Mouse (Mus musculus): ENCODE data around the gene Mapk3.

The Mapk3 gene

DNA sequence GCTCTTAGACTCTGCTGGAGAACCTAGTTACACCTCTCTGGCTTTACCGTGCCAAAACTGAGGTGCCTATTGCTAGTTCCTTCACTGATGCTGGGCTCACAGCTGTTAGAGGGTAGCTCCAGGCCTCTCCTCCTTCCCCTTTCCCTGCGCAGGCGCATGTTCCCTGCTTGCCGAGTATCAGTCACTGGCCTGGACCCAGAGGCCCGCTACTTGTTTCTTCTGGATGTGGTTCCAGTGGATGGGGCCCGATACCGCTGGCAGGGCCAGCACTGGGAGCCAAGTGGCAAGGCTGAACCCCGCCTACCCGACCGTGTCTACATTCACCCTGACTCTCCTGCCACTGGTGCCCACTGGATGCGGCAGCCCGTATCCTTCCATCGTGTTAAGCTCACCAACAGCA is 23.3 kb downstream of the Mapk3 start:
- DNase-seq (ENCODE audit: low spot score in 2 of 2), result no peak

DNA sequence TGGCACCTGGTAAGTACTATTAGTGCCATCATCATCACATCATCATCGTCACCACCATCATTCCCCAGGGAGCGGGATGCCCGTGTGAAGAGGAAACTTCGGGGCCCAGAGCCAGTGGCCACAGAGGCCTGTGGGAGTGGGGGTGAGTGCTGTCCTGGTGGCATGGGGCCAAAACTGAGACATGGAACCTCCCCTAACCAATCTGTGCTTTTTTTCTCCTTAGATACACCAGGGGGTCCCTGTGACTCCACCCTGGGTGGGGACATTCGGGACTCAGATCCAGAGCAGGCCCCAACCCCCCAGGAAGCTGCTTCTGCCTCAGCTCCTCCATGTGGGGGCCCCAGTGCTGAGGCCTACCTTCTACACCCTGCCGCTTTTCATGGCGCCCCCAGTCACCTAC is 25.1 kb downstream of the Mapk3 start:
- DNase-seq (ENCODE audit: low spot score in 2 of 2), result no peak

DNA sequence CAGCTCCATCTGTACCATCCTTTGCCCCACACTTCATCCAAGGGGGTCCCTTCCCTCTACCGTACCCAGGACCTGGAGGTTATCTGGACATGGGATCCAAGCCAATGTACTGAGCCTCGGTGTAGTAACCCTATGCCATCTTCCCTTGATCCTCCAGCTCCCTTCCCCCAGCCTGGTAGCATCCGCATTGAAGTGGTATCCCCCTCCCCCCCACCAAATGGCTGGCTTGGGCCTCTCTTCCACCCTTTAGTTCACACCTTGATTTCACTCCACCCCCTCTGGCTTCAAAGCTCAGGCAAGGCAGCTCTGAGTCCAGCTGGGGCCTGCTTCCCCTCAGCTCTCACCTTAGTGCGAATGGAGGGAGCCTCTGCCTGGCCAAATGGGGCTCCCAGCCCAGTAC is 25.7 kb downstream of the Mapk3 start:
- no peak for DNase-seq (ENCODE audit: low spot score in 2 of 2)

DNA sequence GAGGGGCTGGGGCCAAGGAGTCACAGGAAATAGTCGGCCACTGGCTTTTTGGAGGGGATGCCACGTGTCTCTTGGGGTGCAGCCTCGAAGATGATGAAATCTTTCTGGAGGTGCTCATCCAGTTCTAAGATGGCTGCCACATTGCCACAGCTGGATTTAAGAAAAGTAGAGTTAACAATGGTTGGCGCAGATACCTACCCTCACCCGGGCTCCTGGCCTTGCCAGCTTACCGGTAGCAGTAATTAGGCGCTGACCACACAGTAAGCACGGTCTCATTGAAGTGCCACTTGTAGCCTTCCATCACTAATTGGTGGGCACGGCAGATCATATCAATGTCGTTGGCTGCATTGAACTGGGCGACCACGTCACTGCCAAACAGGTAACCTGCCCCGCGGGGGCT is 26.7 kb downstream of the Mapk3 start:
- no peak for DNase-seq (ENCODE audit: low spot score in 2 of 2)

DNA sequence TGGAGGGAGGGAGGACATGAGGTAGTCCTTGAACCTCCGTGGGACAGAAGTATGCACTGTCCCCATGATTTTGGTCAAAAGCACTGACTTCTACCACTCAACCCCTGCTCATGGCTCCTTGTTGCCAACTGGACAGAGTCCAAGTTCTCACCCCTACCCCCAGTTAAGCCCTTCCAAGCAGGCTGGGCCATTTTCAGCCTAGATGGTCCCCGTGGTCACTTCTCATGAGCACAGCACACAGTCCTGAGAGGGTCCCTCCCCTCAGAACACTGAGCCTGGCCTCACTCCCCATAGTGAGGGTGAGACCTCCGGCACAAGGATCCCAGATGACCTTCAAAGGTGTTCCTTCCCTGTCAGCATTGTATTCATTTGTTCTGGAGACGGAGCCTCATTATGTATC is 29.7 kb downstream of the Mapk3 start:
- DNase-seq (ENCODE audit: low spot score in 2 of 2), result no peak

DNA sequence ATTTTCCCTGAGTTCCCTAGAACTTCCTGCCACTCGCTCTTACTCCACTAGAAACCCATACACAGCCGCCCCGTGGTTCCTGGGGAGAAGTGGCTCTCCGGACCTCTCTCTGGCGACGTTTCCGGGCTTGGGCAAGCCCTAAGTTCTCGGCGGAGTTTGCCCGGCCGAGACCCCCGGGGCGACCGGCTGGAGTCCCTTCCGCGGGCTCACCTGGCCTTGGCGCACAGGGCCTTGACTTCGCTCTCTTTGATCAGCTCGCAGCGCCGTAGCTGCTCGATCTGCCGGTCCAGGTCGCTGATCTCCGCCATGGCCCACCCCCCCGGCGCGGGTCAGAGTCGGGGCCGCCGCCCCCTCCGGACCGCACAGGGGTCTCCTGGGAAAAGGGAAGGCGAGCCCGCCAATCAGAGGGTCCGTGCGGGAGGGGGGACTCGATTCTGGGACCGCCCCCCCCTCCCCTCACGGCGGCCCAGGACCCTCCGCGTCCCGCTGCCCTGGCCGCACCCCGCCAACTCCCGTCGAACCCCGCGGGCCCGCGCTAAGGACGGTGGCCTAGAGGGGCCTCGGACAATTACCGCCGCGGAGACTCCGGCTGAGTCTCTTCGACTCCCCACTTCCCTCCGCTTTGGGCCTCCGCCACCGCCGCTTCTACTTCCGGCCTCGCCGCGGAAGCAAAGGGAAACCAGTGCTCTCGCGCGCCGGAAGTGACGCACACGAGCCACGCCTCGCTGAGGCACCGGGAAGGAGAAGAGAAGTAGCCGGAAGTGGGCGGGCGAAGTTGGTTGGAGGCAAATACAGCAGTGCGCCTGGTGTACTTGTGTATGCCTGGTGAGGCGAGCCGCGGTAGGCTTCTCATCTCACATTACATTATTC is 32.7 kb downstream of the Mapk3 start, which contains the start of gene Ppp4c:
TSS of gene Ppp4c (minus strand) at position 646 of the 870 bp plus-strand sequence.
- peak; percentile 99 for DNase-seq (ENCODE audit: low spot score in 2 of 2)

DNA sequence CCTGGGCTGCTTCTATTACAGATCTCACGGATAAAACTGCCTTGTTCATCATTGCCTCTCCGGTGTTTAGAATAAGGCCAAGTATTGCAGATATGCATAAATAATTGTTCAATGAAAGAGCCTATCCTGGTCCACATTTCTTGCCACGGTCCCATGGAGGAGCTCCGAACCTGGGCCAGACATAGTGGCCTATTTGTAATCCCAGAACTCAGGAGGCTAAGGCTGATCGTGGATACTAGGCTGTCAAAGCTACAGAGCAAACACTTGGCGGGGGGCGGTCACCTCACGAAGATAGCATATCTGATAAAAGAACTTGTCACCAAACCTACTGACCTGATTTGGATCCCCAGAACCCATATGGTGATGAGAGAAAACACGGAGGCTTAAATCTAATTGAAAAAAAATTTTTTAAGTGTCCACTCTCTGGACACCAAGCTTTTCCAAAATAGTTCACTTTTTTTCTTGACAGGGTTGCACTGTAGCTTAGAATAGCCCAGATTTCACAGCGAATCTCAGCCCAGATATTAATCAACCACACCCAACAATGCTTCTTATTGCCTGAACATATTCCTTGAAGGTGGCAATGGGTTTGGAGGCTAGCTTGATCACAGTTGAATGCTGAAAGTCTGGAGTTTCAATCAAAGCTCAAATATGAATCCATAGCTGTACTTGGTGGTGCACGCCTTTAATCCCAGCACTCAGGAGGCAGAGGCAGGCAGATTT is 33.5 kb downstream of the Mapk3 start:
- DNase-seq (ENCODE audit: low spot score in 2 of 2), result peak in 1 of 2 experiments; percentile 23

DNA sequence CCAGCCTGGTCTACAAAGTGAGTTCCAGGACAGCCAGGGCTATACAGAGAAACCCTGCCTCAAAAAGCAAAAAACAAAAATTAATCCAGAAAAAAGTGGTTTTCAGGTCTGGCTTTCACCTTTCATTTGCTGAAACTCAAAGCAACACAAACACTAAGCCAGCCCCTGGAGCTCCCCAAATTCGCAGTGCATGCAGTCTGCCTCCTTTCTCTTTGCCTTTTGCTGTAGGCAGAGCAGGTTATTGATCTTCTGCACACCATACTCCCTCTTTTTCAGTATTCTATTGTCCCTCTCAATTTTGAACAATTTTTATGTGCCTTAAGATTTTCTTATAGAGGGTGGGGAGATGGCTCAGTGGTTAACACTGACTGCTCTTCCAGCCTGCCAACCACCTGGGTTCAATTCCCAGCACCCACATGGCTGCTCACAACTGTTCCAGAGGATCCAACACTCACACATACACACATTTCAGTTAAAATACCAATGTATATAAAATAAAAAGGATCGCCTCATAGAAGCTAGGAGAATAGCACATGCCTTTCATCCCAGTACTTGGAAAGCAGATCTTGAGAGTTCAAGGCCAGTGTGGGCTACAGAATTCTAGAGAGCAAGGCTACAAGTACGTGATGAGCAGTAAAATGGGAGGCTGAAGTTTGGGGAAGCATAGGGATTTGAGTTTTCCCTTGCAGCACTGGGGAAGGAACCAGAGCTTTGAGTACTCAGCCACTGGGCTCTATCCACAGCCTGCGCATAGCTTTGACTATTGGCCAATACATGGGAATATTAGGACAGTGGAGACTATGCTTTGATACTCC is 34.3 kb downstream of the Mapk3 start:
- no peak for DNase-seq (ENCODE audit: low spot score in 2 of 2)

DNA sequence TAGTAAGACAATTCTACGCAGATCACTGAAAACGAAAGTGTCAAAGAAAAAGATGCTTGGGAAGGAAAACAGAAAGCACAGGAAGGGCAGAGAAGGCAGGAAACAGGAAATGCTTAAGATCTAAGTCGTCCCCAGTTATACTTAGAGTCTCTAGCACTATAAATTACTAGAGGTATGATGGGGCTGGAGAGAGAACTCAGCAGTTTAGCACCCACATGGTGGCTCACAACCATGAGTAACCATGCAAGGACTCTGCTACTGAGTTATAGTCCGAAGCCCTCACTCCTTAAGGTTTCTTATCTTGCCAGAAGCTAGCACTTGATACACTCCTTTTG is 34.8 kb downstream of the Mapk3 start:
- DNase-seq (ENCODE audit: low spot score in 2 of 2), result no peak

DNA sequence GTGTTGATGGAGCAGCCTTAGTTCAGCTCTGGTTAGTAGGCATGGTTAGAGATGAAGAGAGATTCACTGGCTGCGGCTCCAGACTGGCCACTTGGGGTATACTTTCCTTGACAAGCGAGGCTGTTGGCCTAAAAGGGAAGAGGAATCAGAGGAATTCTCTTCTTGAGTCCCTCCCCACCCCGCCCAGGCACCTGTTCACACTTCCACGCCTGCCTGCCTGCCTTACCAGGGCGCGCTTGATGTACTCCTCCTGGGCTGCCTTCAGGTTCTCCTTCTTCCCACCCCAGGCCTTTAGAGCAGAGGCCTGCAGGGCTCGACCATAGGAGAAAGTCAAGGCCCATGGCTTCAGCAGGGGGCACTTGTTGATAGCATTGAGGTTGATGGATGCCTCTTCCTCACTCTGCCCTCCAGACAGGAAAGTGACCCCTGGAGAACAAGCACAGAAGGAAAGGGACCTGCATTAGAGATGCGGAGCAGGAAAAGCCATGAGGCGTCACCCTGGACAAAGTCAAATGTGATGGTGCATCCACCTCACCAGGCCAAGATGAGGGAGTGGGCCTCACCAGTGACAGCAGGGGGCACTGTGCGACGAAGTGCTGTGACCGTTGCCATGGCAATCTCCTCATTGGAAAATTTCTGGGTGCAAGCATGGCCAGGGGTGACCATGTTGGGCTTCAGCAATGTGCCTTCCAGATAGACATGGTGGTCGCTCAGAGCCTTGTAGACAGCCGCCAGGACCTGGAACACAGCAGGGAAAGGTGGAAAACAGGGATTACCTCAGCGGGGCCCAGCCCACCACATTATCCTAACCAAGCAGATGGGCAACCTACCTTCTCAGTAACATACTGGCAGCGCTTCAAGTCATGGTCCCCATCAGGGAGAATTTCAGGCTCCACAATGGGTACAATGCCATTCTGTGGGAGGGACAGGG is 36.3 kb downstream of the Mapk3 start:
- peak in 1 of 2 experiments; percentile 44 for DNase-seq (ENCODE audit: low spot score in 2 of 2)

DNA sequence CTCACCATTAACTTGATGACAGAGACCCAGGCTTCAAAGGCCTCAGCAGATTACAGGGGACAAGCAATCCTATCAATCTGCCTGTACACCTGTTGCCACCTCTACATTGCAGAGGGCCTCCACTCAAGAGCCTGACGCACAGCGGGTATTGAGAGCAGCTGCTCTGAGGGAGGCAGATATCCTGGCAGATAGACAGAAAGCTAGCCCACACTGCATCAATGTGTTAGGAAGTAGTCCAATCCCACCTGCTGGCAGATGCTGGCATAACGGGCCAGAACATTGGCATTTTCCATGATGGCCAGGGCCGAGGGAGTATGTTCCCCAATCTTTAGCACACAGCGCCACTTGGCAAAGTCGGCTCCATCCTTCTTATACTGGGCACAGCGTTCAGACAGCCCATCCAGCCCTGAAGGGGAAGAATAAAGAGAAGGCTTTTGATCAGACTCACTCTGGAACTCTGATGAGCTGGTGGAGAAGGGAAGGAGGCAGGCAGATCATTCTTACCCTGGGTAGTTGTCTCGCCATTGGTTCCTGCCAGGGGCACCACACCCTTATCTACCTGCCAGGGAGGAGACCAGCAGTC is 37.0 kb downstream of the Mapk3 start:
- DNase-seq (ENCODE audit: low spot score in 2 of 2), result peak in 1 of 2 experiments; percentile 63

DNA sequence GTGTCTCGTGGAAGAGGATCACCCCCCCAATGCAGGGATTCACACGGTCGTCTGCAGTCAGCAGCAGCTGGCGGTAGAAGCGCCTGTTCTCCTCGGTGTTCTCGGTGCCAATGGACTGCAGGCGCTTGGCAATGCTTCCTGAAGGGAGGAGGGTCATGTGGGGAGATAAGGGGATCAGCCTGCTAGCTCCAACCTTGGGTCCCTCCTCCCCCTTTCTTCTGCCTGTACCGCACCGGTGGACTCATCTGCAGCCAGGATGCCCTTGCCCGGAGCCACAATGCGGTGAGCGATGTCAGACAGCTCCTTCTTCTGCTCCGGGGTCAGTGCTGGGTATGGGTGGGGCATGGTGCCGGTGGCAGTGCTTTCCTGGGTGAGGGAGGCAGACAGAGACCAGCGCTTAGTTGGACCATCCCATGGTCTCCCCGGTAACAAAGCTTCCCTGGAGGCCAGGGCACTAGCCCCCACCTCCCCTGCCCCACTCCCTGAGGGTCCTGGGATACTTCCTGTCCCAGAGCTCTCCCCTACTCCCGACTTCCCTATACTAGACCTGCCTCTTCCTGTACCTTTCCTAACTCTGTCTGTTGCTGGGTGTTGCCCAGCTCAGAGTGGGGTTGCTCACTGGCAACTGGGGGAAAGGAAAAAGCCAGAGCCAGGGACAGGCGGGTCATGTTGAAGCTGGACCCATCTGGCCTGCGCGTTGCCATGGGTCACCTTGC is 38.2 kb downstream of the Mapk3 start, which contains the start of gene Fam57b:
TSS of gene Fam57b (plus strand) at position 258 of the 716 bp plus-strand sequence.
- DNase-seq (ENCODE audit: low spot score in 2 of 2), result peak in 1 of 2 experiments; percentile 62

DNA sequence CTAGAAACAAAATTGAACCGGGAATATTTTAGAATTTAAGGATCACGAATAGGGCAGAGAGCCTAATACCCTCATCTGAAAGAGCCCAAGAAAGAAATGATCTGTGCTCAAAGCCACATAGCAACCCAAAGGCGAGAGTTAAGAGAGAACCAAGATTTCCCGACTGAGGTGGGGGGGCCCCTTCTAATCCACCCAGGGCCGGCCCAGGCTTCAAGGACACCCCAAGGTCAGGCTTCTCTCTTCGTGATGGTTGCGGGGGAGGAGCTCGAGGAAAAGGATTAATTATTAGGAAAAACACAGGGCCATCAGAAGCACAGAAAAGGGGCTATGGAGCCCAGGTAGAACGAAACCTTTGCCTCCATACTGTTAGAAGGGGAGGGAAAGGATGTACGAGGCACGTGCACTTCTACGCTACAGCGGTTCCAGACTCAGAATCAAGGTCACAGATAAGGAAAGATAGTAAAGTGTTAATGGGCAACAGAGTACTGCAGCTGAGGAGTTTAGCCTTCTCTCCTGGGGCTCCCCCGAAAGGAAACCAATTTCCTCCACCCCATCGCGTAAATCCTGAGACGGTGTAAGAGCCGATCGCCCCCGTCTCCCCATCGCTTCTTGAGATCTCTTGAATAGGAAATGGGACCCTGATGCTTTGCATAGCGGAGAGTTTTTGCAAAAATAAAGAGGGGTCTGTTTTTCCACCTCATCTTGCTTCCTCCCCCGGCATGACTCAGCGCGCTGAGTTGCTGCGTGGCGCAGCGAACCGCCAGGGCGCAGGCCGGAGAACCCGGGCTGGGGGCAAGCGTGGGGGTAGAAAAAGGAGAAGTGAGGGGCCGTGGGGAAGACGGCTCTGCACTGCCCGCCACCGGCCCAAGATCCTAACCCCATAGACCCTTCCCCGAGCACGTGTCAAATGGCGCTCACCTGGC is 39.0 kb downstream of the Mapk3 start:
- peak in 1 of 2 experiments; percentile 52 for DNase-seq (ENCODE audit: low spot score in 2 of 2)

DNA sequence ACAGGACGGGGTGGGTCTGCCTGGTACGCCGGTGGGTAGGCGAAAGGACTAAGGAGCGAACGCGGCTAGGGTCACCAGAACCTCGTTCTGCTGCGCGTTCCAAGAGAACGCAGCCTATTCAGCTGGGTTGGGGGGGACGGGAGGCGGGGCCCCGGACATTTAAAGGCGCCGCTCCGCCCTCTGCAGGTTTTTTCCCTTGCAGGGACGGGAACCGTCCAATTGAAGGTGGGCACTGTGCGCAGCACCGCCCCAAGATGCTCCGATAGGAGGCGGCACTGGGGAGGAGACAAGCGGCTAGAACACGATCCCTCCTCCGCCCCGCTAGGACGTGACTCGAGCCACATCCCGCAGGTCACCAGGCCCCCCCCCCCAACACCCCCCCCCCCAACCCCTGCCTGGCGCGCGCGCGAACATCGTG is 39.7 kb downstream of the Mapk3 start:
- peak; percentile 98 for DNase-seq (ENCODE audit: low spot score in 2 of 2)

DNA sequence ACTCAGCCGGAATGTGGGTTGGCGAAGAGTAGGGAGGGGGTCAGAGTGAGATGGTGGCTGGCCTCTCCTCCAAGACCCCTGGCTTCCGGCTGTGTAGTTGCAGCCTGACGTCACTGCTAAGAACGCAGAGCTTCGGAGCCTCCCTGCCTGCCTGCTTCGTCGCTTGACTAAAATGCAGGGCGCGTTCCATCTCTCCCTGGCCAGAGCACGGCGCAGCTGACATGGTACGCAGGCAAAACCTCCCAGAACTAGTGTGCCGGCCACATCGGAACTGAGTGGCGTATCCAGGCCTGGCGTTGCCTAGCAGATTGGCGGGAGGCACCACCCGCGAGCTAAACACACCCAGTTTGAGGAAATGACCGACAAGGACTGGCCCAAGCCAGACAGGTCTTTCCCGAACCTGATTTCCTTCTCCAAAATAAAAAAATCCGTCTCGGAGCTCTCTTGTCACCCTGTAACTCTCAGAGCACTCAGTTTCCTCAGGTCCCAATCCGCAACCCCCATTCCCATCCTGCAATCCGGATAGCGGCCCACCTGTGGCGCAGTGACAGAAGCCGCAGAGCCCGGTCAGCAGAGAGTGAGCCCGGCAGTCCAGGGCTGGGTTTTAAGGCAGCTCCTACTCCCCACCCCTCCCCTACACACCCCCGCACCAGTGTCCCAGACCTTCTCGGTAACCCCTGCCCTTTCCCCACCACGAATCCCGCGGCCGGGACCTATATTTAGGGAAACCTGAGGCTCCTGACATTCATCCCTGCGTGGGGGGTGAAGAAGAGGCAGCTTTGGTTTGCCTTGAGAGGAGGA is 40.3 kb downstream of the Mapk3 start:
- DNase-seq (ENCODE audit: low spot score in 2 of 2), result peak in 1 of 2 experiments; percentile 95

DNA sequence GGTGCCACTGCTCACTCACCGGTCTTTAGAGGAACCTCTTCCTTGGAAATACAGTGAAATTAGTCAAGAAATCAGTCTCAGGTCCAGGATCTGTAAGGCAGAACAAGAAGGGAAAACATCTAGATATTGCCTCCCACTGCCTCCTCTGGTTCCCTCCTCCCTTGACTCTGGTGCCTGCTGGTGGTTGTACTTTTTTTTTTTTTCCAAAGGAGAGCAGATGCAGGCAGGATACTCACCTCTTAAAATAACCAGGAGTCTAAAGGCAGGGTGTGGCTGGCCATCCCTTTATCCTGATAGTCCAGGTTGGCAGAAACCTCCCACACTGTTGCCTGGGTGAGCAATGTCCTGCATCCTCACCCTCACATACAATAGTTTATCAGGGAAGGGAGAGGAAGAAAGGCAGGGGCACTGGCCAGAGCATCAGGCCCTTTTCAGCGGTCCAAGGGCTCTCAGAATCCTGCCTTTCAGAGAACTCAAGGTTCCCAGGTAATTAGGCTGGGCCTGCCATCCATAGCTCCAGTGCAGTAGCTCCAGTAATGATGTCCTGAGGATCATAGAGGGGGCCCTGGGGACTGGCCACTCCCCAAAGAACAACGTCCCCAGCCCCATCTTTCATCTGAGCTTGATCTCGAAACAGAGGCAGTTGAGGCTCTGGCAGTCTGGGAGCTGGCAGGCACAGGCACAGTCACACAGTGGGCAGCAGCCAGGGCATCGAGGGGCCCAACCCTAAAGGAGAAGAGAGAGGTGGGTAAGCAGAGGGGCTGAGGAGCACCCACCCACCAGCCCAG is 41.1 kb downstream of the Mapk3 start:
- DNase-seq (ENCODE audit: low spot score in 2 of 2), result peak in 1 of 2 experiments; percentile 44

DNA sequence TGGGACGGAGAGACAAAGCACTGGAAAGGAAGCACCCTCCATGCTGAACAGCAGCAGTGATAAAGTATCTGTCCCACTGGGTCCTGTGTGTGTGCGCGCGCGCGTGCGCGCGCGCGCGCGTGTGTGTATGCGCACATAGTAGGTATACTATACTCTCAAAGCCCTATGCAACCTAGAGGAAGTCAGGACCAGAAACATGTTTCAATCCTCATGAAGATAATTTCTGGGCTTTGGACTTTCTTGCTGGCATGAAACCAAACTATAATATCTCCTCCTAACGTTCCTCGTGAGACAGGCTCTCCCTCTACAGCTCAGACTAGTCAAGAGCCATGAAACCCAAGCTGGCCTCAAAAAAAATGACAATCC is 41.6 kb downstream of the Mapk3 start:
- no peak for DNase-seq (ENCODE audit: low spot score in 2 of 2)
